Mouse (Mus musculus) cerebellum, adult 9-10 months (tissue): ENCODE measurements at regions not wholly inside any gene's neighbourhood (a gene's known extent, or its start where the extent isn't known, plus 50 kb on each side); places are given as distances from the start of the nearest gene placed in this dataset.

Experiments used
- DNase-seq: peaks from one replicate; pipeline ENCODE4 v3.0.0; 2022

DNA sequence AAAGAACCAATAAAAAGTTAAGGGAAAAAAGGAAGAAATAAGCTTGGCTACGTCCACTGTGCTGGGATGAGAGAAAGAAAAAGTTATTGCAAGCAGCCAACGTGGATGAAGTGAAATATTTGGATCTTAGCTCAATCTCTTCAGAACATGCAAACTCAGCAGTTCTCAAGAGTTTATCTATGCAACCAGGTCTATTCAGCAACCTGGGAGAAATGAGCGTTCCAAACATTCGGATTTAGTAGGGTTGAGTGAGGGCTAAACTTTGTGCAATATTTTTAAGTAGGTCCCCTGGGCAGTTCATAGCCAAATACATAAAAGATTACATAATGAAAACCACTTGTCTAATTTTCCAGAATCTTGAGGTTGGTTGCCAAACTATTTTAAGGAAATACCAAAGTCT is 129.0 kb upstream of the Tmem164 start:
- no peak for DNase-seq

- DNase-seq, result peak; percentile 63
These were observed 127.0 kb upstream of the Tmem164 start for GRCm38 (mm10) chrX:142554161-142554560.

GRCm38 (mm10) chrX:142557496-142557895 is 123.7 kb upstream of the Tmem164 start:
- no peak for DNase-seq

GRCm38 (mm10) chrX:142560209-142560912 is 120.8 kb upstream of the Tmem164 start:
- DNase-seq, result no peak

GRCm38 (mm10) chrX:142561788-142562187 is 119.4 kb upstream of the Tmem164 start:
- DNase-seq, result no peak

DNA sequence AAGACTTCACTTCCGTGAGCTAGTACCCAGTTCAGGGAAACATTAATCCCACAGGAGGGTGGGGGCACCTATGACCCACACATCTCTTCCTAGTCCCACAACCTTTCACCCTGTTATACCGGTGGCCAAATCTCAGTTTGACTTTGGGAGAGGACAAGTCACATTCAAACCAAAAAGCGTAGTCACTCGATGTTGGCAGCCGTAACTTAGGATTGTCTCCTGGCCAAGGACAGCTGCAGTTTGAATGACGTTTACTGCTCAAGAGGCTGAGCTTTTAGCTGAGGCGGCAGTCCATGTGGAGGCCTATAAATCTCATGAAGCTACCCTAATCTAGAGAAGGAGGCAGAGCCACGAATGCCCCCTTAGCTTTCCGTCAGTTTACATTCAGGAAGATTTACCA is 117.0 kb upstream of the Tmem164 start:
- DNase-seq, result no peak

- no peak for DNase-seq
These were observed 109.4 kb upstream of the Tmem164 start for GRCm38 (mm10) chrX:142571772-142572171.

GRCm38 (mm10) chrX:142574022-142574421 is 107.2 kb upstream of the Tmem164 start:
- DNase-seq, result no peak

DNA sequence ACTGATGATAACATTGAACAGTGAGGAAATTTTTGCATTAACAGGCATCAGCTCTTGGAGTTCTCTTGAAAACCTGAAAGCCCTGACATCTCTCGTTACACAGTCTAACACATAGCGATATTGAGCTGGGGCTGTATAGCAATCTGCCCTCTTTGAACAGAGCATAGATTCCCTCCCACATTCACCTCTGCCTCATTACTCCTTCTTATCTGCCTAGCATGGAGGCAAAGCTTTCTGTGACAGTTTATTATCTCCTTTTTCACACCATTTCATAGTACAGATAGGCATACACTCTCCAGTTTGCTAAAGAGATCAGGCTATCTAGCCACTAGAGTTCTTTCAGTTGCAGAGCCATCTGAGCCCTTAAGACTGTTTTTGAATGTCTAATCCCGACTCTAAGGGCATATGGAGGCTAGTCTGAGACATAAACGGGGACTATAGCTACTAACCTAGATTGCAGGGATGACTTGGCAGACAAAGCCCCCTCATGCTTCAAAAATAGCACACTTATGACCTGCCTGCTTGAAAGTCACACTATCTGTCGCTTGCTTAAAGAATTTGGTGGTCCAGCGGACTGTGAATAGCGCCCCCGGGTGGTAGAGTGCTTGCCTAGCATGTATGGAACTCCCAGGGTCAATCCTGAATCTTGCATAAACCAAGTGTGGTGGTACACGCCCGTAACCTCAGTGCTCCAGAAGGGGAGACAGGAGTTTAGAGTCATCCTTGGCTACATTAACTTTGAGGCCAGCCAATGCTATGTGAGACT is 106.1 kb upstream of the Tmem164 start:
- DNase-seq, result no peak

GRCm38 (mm10) chrX:142576127-142576526 is 105.1 kb upstream of the Tmem164 start:
- no peak for DNase-seq

DNA sequence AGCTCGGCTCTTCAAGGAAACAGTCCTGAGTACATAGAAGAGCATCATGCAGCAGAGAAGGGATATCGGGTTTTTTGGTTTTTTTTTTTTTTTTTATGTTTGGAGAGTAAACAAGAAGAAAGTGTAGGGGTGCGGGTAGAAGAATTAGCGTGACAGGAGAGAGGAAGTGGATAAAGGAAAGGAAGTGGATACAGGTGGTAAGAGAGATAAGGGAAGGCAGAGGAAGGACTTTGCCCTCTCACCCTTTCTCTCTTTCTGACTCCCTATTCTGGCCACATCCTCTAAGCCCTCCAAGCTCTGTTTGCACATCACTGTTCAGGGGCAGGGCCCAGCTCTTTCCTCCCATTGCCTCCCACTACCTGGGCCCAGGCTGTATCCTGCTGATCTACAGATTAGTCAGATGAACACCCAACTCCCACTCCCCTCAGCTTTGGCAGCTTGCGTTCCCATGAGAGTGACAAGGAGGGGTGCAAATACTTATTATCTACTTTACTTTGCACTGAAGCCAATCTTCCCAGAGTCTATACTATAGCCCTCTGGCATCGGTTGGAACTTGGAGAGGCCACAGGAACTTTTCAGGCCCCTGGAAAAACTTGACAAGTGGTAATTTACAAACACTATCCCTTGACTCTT is 103.6 kb upstream of the Tmem164 start:
- DNase-seq, result no peak

DNA sequence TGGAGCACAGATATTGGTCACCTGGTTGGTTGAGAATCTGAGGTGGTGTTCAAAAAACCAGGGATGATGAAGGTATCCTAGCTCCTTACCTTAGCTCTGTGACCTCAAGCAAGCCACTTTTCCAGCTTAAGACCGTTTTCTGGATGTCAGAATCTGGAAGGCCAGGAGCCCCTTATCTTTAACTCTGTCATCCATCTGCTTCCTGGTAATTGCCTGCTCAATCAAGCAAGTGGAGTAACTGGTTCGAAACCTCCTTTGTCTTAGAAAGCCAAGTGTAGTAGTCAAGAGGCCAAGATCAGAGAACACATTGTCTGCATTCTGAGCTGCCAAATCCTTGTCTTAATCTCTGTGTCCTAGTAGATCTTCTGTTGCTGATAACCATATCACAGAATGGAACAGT is 95.9 kb upstream of the Tmem164 start:
- no peak for DNase-seq

GRCm38 (mm10) chrX:142599377-142599776 is 81.8 kb upstream of the Tmem164 start:
- no peak for DNase-seq

- DNase-seq, result no peak
These were observed 80.4 kb upstream of the Tmem164 start for GRCm38 (mm10) chrX:142600782-142601181.

DNA sequence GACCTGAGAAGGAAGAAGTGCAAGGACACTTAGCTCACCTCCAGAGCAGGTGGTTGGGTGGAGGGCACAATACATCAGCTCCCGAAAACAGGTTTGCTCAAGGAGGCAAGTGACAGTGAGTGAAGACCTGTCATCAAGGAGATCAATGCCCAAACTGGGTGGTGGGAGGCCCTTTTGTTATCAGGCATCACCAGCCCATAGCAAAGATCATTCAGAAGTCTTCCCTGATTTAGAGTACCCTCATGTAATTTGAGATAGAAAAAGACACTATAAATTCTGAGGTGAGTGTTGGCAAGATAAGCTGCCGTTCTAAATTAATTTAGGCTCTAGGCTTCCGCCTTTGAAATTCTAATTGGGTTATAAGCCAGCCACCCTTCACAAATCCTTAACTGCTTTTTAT is 76.1 kb upstream of the Tmem164 start:
- no peak for DNase-seq

- peak; percentile 65 for DNase-seq
These were observed 74.5 kb upstream of the Tmem164 start for GRCm38 (mm10) chrX:142606595-142607205.

GRCm38 (mm10) chrX:142616189-142616872 is 64.9 kb upstream of the Tmem164 start:
- no peak for DNase-seq

DNA sequence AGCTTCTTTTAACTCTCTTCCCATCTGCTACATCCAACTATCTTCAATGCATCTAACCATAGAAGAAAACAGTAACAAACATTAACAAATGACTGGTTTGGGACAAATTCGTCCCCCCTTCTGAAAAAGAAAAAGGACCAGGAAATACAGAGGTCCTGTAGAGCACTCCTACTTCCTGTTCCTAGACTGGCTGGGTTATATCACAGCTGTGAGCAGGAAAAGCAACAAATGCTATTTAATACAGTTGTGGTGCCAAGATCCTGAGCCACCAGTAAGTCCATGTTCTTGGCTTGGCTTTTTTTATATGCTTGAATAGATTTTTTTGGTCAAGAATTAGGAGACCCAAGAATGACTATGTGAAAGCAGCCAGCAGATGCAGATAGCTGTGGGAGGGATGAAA is 62.8 kb upstream of the Tmem164 start:
- DNase-seq, result no peak

- no peak for DNase-seq
These were observed 57.8 kb upstream of the Tmem164 start for GRCm38 (mm10) chrX:142623359-142623758.

DNA sequence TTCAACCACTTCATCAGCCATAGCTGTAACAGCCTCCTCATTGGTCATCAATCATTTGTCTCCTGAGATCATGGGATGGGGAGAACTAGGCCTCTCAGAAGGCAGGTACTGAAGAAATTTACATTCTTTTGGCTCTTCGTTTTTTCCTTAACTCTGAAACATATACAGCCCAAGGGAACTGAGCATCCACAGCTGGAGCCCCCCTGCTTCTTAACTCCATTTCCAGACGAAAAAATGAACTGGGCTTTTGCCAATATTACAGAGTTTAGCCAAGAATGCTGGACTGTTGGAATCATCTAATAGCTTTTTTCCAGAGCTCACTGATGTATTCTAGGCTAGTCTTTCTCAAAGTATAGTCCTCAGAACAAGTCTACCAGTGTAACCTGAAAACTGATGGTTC is 57.3 kb upstream of the Tmem164 start:
- DNase-seq, result no peak
